Mouse (Mus musculus) stomach, embryonic 16.5 days (tissue): Measurements from ENCODE around the gene Zfp689. TPM values are rescaled to one million over a fixed set of nuclear protein-coding genes. Genes with fewer than 3 reads are reported as not detected.
"Not testable (repeated sequence)": the region's sequence is repeated elsewhere in the genome, so short reads cannot be mapped to it uniquely, and the experiment has no call there.

ENCODE experiments used
- ATAC-seq: fragments of 200-750 bp; cut with Nextera tagmentation; 2 replicates; pipeline ENCODE4 v1.8.0; 2017; ENCODE audit warnings: moderate number of reproducible peaks, moderate TSS enrichment; ENCODE audit not compliant: insufficient read depth, low FRiP score
- H3K27ac ChIP-seq: fragments of 300-500 bp; sonication (generic); 2 replicates; pipeline ENCODE4 v1.5.1; 2014; ENCODE audit warnings: low read length
- H3K27me3 ChIP-seq: fragments of 300-500 bp; sonication (generic); 2 replicates; pipeline ENCODE4 v1.6.1; 2014; ENCODE audit warnings: low read length, control low read depth, mixed read lengths; ENCODE audit not compliant: control insufficient read depth, insufficient read depth
- H3K36me3 ChIP-seq: fragments of 300-500 bp; sonication (generic); 2 replicates; pipeline ENCODE4 v1.6.1; 2014; ENCODE audit warnings: low read length; ENCODE audit not compliant: control insufficient read depth, insufficient read depth
- H3K4me1 ChIP-seq: fragments of 300-500 bp; sonication (generic); 2 replicates; pipeline ENCODE4 v1.6.1; 2014; ENCODE audit warnings: low read length, control low read depth, mixed read lengths; ENCODE audit not compliant: control insufficient read depth, insufficient read depth
- H3K4me2 ChIP-seq: fragments of 300-500 bp; sonication (generic); 2 replicates; pipeline ENCODE4 v1.6.1; 2014; ENCODE audit warnings: low read depth, low read length, mixed read lengths
- H3K4me3 ChIP-seq: fragments of 300-500 bp; sonication (generic); replicated peaks from 2 replicates; pipeline ENCODE4 v1.5.1; 2014; ENCODE audit warnings: mild to moderate bottlenecking, low read length
- H3K9ac ChIP-seq: fragments of 300-500 bp; sonication (generic); 2 replicates; pipeline ENCODE4 v1.6.1; 2014; ENCODE audit warnings: low read length
- H3K9me3 ChIP-seq: fragments of 300-500 bp; sonication (generic); replicated peaks from 2 replicates; pipeline ENCODE4 v1.6.1; 2016; ENCODE audit warnings: low read length, control low read depth; ENCODE audit not compliant: control insufficient read depth
- WGBS: fragments of 180-500 bp; shearing (Covaris S2); extraction: QIAGEN DNeasy Blood & Tissue Kit; methylation state at CpG from one replicate; pipeline ENCODE4 v1.1.7; 2014; 5-methylcytosine and 5-hydroxymethylcytosine counted together
- polyA plus RNA-seq: library from polyadenylated mRNA; unstranded; fragments of >200 nt; fragmentation: Nextera tagmentation; extraction: Ambion mirVana; gene quantifications from 2 replicates; pipeline ENCODE4 v1.2.1, GENCODE M21; 2015

Zfp689 gene
- polyA plus RNA-seq, 1 experiment from 2014 or later: 5.8 TPM

GRCm38 (mm10) chr7:127458371-127459122 lies 9.6 kb upstream of the Zfp689 start:
- H3K4me1 ChIP-seq, H3K4me2 ChIP-seq, ATAC-seq, H3K27ac ChIP-seq, H3K4me3 ChIP-seq, H3K9ac ChIP-seq, H3K9me3 ChIP-seq, H3K27me3 ChIP-seq: not testable (repeated sequence)
- 83% methylated on average over 3 of the region's 3 CpGs for WGBS
- peaks cover 34% of the 10 kb centered on the region for H3K36me3 ChIP-seq

GRCm38 (mm10) chr7:127454905-127455304 lies 5.9 kb upstream of the Zfp689 start:
- H3K36me3 ChIP-seq: peaks cover 26% of the 10 kb centered on the region
- ATAC-seq: no peak

DNA sequence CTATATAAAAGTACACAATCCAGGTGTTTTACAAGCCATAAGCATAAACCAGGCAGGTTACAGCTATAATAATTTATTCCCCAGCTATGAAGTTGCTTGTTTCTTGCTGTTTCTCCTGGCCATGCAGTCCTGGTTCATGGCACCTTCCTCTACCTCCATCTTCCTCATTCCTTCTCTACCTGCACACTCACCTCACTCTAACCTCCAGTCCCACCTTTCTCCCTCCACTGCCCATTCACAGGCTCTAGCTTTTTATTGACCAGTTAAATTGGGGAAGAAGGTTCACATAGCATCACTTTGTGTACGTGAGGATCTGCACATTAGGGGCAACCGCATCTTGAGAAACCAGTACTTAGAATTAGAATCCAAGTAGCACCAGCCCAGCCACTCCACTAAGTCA lies 4.1 kb upstream of the Zfp689 start:
- H3K9ac ChIP-seq: no peak overlapping the region
- H3K27me3 ChIP-seq: no peaks in the 10 kb centered on the region
- no peak overlapping the region for H3K4me3 ChIP-seq
- no peak overlapping the region for H3K4me2 ChIP-seq
- no peaks in the 10 kb centered on the region for H3K9me3 ChIP-seq
- ATAC-seq: no peak
- H3K4me1 ChIP-seq: peaks cover 19% of the 10 kb centered on the region
- H3K27ac ChIP-seq: no peak overlapping the region
- WGBS: 95% methylated on average over 2 of the region's 2 CpGs
- peaks cover 20% of the 10 kb centered on the region for H3K36me3 ChIP-seq

More at GRCm38 (mm10) chr7:127454905-127455304, 5.9 kb upstream of the Zfp689 start:
- Histone ChIP-seq H3K9me3 (no peaks in the 10 kb centered on the region), H3K27ac (no peak overlapping the region), H3K27me3 (no peaks in the 10 kb centered on the region), H3K4me1 (peaks cover 14% of the 10 kb centered on the region), H3K4me2 (no peak overlapping the region), H3K9ac (no peak overlapping the region), H3K4me3 (no peak overlapping the region)
- 86% methylated on average over 7 of the region's 7 CpGs for WGBS

- H3K4me1 ChIP-seq: peaks cover 22% of the 10 kb centered on the region
- H3K4me3 ChIP-seq: peak overlapping the region; percentile 91
- H3K36me3 ChIP-seq: peaks cover 12% of the 10 kb centered on the region
- no peak overlapping the region for H3K27ac ChIP-seq
- H3K27me3 ChIP-seq: no peaks in the 10 kb centered on the region
- peak overlapping the region; percentile 86 for H3K4me2 ChIP-seq
- H3K9ac ChIP-seq: peak overlapping the region; percentile 52
- 83% methylated on average over 7 of the region's 7 CpGs for WGBS
- no peak for ATAC-seq
- no peaks in the 10 kb centered on the region for H3K9me3 ChIP-seq
Measured at GRCm38 (mm10) chr7:127449966-127450365, 1.0 kb upstream of the Zfp689 start.

DNA sequence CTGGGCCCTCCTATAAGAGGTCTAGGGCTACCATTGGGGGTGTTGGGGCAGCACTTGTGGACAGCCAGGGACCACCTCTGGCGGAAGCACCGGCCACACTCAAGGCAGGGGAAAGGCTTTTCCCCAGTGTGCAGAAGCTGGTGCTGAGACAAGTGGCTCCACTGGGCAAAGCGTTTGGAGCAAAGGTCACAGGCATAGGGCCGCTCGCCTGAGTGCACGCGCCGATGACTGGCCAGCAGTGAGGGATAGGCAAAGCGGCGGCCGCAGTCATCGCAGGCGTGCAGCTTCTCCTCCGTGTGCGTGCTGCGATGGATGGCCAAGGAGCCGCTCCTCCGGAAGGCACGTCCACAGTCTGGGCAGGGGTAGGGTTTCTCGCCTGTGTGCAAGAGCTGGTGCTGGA lies 5.0 kb downstream of the Zfp689 start:
- no peak for ATAC-seq
- no peaks in the 10 kb centered on the region for H3K27me3 ChIP-seq
- H3K4me3 ChIP-seq: no peak overlapping the region
- H3K9me3 ChIP-seq: no peaks in the 10 kb centered on the region
- H3K4me1 ChIP-seq: peaks cover 3% of the 10 kb centered on the region; the same call in 1 of the 2 replicates
- no peak overlapping the region for H3K27ac ChIP-seq
- no peak overlapping the region for H3K4me2 ChIP-seq
- H3K36me3 ChIP-seq: peaks cover 25% of the 10 kb centered on the region
- no peak overlapping the region for H3K9ac ChIP-seq
- 89% methylated on average over 20 of the region's 20 CpGs for WGBS

DNA sequence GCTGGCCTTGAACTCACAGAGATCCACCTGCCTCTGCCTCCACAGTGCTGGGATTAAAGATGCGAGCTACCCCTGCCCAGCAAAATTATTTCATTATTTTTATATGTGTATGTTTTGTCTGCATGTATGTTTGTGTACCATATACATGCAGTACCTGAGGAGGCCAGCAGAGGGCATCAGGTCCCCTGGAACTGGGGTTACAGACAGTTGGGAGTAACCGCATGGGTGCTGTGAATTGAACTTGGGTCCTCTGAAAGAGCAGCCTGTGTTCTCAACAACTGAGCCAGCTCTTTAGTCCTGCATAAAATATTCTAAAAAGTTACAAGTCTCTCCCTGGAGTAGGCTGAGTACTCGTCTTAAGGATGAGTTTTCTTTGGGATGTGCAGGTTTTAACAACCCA lies 11.2 kb downstream of the Zfp689 start:
- H3K27ac ChIP-seq: no peak overlapping the region
- H3K9me3 ChIP-seq: peaks cover 6% of the 10 kb centered on the region; the same call in 1 of the 2 replicates
- no peak overlapping the region for H3K9ac ChIP-seq
- no peak for ATAC-seq
- H3K4me2 ChIP-seq: no peak overlapping the region
- no peaks in the 10 kb centered on the region for H3K27me3 ChIP-seq
- no peaks in the 10 kb centered on the region for H3K4me1 ChIP-seq
- no peaks in the 10 kb centered on the region; the same call in 1 of the 2 replicates for H3K36me3 ChIP-seq
- no peak overlapping the region for H3K4me3 ChIP-seq
- 85% methylated on average over 3 of the region's 3 CpGs for WGBS

- Histone ChIP-seq H3K36me3 (no peaks in the 10 kb centered on the region), H3K27me3 (no peaks in the 10 kb centered on the region), H3K4me1 (no peaks in the 10 kb centered on the region), H3K27ac (no peak overlapping the region), H3K9me3 (peaks cover 6% of the 10 kb centered on the region; the same call in 1 of the 2 replicates), H3K9ac (no peak overlapping the region), H3K4me2 (no peak overlapping the region), H3K4me3 (no peak overlapping the region)
- no peak for ATAC-seq
- WGBS: 87% methylated on average over 4 of the region's 4 CpGs
Measured at GRCm38 (mm10) chr7:127435206-127435605, 13.8 kb downstream of the Zfp689 start.

- H3K4me1 ChIP-seq: 0 out of 2 replicates have a peak, but pooled peaks cover under 1% of the 10 kb centered on the region
- WGBS: 67% methylated on average over 3 of the region's 3 CpGs
- H3K4me3 ChIP-seq: no peak overlapping the region
- ATAC-seq: no peak
- H3K9me3 ChIP-seq: no peaks in the 10 kb centered on the region
- no peak overlapping the region for H3K27ac ChIP-seq
- no peaks in the 10 kb centered on the region for H3K27me3 ChIP-seq
- no peaks in the 10 kb centered on the region for H3K36me3 ChIP-seq
- H3K9ac ChIP-seq: no peak overlapping the region
- no peak overlapping the region for H3K4me2 ChIP-seq
Measured at GRCm38 (mm10) chr7:127426354-127426753, 22.6 kb downstream of the Zfp689 start.

- Histone ChIP-seq H3K36me3 (no peaks in the 10 kb centered on the region), H3K4me1 (0 out of 2 replicates have a peak, but pooled peaks cover 5% of the 10 kb centered on the region), H3K9me3 (no peaks in the 10 kb centered on the region), H3K27ac (no peak overlapping the region), H3K27me3 (no peaks in the 10 kb centered on the region), H3K4me3 (no peak overlapping the region), H3K9ac (no peak overlapping the region), H3K4me2 (no peak overlapping the region)
- WGBS: 82% methylated on average over 2 of the region's 2 CpGs
- ATAC-seq: no peak
Measured at GRCm38 (mm10) chr7:127425911-127426310, 23.0 kb downstream of the Zfp689 start.
